Mouse (Mus musculus) liver, embryonic 11.5 days (tissue): ENCODE measurements around the gene Ybx2. TPM values are rescaled to one million over a fixed set of nuclear protein-coding genes. Genes with fewer than 3 reads are reported as not detected.
"Not testable (repeated sequence)": the region's sequence is repeated elsewhere in the genome, so short reads cannot be mapped to it uniquely, and the experiment has no call there.

Experiments
- ATAC-seq: fragments of 200-750 bp; cut with Nextera tagmentation; replicated peaks from 2 replicates; pipeline ENCODE4 v1.8.0; 2017; ENCODE audit warnings: moderate number of reproducible peaks, mild to moderate bottlenecking, moderate TSS enrichment, moderate library complexity; ENCODE audit not compliant: low FRiP score
- DNase-seq: peaks from one replicate; pipeline ENCODE4 v3.0.0-alpha.2; 2017; ENCODE audit warnings: low spot score
- H3K27ac ChIP-seq: fragments of 300-500 bp; sonication (generic); 2 replicates; pipeline ENCODE4 v1.5.1; 2014; ENCODE audit warnings: mild to moderate bottlenecking, low read depth, low read length, control low read depth
- H3K27me3 ChIP-seq: fragments of 300-500 bp; sonication (generic); replicated peaks from 2 replicates; pipeline ENCODE4 v1.6.1; 2014; ENCODE audit warnings: low read length, mixed read lengths; ENCODE audit not compliant: control insufficient read depth, insufficient read depth
- H3K36me3 ChIP-seq: fragments of 300-500 bp; sonication (generic); 2 replicates; pipeline ENCODE4 v1.6.1; 2014; ENCODE audit warnings: mild to moderate bottlenecking, low read length, moderate library complexity, mixed read lengths; ENCODE audit not compliant: control insufficient read depth, insufficient read depth
- H3K4me1 ChIP-seq: fragments of 300-500 bp; sonication (generic); replicated peaks from 2 replicates; pipeline ENCODE4 v1.6.1; 2014; ENCODE audit warnings: low read length, mixed read lengths; ENCODE audit not compliant: control insufficient read depth, insufficient read depth
- H3K4me2 ChIP-seq: fragments of 300-500 bp; sonication (generic); 2 replicates; pipeline ENCODE4 v1.6.1; 2014; ENCODE audit warnings: mild to moderate bottlenecking, control low read depth, moderate library complexity
- H3K4me3 ChIP-seq: fragments of 300-500 bp; sonication (generic); 2 replicates; pipeline ENCODE4 v1.5.1; 2014; ENCODE audit warnings: low read depth, low read length, control low read depth
- H3K9ac ChIP-seq: fragments of 300-500 bp; sonication (generic); 2 replicates; pipeline ENCODE4 v1.6.1; 2014; ENCODE audit warnings: low read depth, low read length, control low read depth
- H3K9me3 ChIP-seq: fragments of 300-500 bp; sonication (generic); 2 replicates; pipeline ENCODE4 v1.6.1; 2016; ENCODE audit warnings: low read length, inconsistent platforms, mixed read lengths; ENCODE audit not compliant: control insufficient read depth
- WGBS: fragments of 180-500 bp; shearing (Covaris S2); extraction: QIAGEN DNeasy Blood & Tissue Kit; methylation state at CpG from one replicate; pipeline ENCODE4 v1.1.7; 2014; 5-methylcytosine and 5-hydroxymethylcytosine counted together
- polyA plus RNA-seq: library from polyadenylated mRNA; unstranded; fragments of >200 nt; fragmentation: Nextera tagmentation; extraction: Ambion mirVana; gene quantifications from 2 replicates; pipeline ENCODE4 v1.2.1, GENCODE M21; 2014

Gene Ybx2
- polyA plus RNA-seq, 1 experiment from 2014 or later, result 1.7 TPM

DNA sequence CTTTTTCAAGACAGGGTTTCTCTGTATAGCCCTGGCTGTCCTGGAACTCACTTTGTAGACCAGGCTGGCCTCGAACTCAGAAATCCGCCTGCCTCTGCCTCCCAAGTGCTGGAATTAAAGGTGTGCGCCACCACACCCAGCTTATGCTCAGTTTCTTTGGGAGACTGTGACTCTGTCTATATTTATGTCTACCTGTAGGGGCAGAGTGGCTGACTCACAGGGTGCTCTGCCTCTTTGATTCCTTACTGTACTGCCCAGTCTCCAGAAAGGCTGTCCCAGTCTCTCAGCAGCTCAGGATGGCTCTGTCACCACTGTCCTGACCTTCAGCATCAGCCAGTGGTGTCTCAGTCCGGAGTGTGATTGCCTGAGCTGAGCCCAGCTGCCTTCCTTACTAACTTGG, 20.0 kb downstream of the Ybx2 start:
- H3K4me3 ChIP-seq, H3K27ac ChIP-seq, H3K9me3 ChIP-seq, H3K9ac ChIP-seq, DNase-seq, H3K27me3 ChIP-seq, ATAC-seq, H3K4me2 ChIP-seq, H3K4me1 ChIP-seq, H3K36me3 ChIP-seq: not testable (repeated sequence)
- 70% methylated on average over 4 of the region's 4 CpGs for WGBS

DNA sequence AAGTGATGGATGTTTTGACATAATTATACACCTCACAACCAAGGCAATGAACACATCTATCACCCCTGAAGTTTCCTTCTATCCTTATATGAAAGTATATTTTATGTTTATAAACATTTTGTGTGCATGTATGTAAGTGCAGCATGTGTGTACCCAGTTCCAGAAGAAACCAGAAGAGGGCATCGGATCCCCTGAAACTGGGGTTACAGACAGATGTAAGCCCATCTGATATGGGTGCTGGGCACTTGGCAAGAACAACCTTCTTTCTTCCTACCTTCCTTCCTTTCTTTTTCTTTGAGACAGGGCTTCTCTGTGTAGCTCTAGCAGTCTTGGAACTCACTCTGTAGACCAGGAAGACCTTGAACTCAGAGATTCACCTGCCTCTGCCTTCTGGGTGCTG, 20.6 kb downstream of the Ybx2 start:
- Histone ChIP-seq H3K4me2 (no peak overlapping the region), H3K4me1 (no peaks in the 10 kb centered on the region), H3K9ac (no peak overlapping the region), H3K27ac (no peak overlapping the region), H3K4me3 (no peak overlapping the region), H3K27me3 (peaks cover 4% of the 10 kb centered on the region; the same call in 1 of the 2 replicates), H3K36me3 (no peaks in the 10 kb centered on the region), H3K9me3 (no peaks in the 10 kb centered on the region)
- ATAC-seq (no peak), DNase-seq (no peak)
- WGBS, result 59% methylated on average over 1 of the region's 1 CpGs

DNA sequence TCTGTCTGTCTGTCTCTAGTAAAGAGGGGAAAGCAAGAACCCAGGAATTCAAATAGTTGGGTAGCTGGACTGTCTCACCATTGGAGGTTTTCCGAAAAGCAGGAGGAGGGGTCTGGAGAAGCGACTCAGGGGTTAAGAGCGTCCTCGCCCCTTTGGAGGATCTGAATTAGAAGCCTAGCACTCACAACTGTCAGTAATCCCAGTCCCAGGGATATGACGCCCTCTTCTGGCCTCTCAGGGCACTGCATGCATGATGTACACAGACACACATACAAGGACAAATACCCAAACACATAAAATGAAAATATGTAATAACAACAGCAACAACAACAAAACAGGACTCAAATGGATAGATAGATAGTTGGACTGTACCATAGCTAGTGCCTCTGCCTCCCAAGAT, 25.0 kb downstream of the Ybx2 start:
- WGBS, result 30% methylated on average over 5 of the region's 5 CpGs
- Histone ChIP-seq H3K4me1 (peaks cover 5% of the 10 kb centered on the region), H3K27ac (no peak overlapping the region), H3K4me2 (no peak overlapping the region), H3K27me3 (peaks cover 41% of the 10 kb centered on the region), H3K9me3 (no peaks in the 10 kb centered on the region), H3K36me3 (no peaks in the 10 kb centered on the region), H3K4me3 (no peak overlapping the region), H3K9ac (no peak overlapping the region)
- DNase-seq (no peak), ATAC-seq (no peak)

DNA sequence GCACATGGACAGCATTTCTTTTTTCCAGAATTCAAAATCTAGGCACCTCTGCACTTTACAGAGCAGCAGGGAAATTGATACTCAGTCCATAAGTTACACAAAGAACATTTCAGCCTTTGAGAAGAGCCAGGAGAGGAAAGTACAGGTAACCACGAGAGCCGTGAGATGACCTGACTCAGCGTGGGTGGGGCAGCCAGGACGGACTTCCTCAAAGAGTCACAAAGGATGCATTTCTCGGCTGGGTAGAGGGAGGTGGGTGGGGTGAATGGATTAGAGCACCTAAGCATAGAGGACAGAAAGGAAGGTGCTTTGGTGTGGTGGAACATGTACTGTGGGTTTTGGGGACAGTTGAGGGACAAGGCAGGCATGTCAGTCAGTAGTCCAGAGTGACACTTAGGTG, 26.2 kb downstream of the Ybx2 start:
- DNase-seq, result no peak
- H3K36me3 ChIP-seq, result no peaks in the 10 kb centered on the region
- ATAC-seq, result no peak
- H3K27ac ChIP-seq, result no peak overlapping the region
- H3K4me1 ChIP-seq, result peaks cover 18% of the 10 kb centered on the region
- no peak overlapping the region for H3K9ac ChIP-seq
- 27% methylated on average over 5 of the region's 5 CpGs for WGBS
- no peak overlapping the region for H3K4me2 ChIP-seq
- H3K9me3 ChIP-seq, result no peaks in the 10 kb centered on the region
- peaks cover 53% of the 10 kb centered on the region for H3K27me3 ChIP-seq
- no peak overlapping the region for H3K4me3 ChIP-seq

DNA sequence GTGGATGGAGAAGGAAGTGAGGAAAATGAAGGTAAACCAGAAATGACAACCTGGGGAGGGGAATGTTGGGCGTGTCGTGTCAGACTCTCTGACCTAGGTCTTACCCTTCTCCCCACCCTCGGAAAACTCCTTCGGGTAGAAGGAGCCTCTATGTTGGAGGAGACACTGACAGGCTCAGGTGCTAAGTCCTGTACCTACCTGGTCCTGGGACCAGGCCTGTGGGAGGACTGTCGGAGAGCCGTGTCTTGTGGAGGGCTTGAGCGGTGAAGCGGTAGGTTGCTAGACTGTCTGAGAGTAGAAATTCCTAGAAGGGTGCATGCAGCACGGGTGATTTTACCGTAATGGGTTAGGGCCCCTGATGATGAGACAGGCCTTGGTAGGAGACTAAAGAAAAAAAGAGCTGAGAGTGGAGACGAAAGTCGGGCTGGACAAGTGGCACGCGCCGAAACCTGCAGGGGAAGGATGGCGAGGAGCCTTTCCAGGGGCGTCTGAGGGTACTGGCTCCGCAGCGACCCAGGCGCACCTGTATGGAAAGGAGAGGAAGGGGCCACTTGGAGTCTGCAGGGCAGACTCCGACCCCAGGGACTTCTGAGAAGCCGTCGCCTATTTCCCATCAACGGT, 29.2 kb downstream of the Ybx2 start, which contains the start of gene Cldn7:
Gene Cldn7, plus strand, starts transcription at position 130 of the 621 bp plus-strand sequence.
- 9% methylated on average over 24 of the region's 24 CpGs for WGBS
- ATAC-seq (no peak), DNase-seq (no peak)
- H3K27me3 ChIP-seq, result peaks cover 66% of the 10 kb centered on the region
- peaks cover 4% of the 10 kb centered on the region; the same call in 1 of the 2 replicates for H3K36me3 ChIP-seq
- peaks cover 20% of the 10 kb centered on the region for H3K4me1 ChIP-seq
- H3K4me2 ChIP-seq, result peak within 1 kb of the TSS; percentile 81
- no peaks in the 10 kb centered on the region for H3K9me3 ChIP-seq
- H3K4me3 ChIP-seq, result peak within 1 kb of the TSS; percentile 44
- H3K9ac ChIP-seq, result no peak within 1 kb of the TSS
- H3K27ac ChIP-seq, result no peak within 1 kb of the TSS; the same call in 1 of the 2 replicates

DNA sequence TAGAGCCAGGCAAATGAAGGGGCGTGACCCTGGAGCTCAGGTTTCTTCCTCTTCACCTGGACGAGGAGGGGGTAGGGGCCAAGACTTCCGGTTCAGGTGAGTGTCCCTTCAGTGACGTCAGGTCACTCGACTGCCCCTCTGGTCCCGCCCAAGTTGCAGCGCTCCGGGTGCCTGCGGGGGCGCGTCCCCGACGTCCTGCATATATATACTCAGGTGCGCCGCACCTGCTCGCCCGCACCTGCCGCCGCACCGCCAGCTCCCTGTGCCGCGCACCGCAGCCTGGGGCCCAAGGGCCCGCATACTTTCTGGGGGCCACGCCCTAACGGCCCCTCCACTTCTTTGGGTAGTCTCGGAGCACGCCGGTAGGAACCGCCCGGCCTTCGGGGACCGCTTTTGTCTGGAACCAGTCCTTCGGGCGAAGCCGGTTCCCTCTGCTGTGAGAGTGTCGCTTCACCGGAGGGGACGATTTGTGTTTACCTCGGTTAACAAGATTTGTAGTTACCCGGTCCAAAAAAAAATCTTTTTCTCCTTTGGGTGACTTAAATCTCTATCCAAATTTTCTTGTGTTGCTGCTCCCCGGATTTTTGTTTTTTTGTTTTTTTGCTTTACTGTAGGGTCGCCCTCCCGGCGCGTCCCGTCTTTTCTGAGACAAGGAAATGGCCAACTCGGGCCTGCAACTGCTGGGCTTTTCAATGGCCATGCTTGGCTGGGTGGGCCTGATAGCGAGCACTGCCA, 29.8 kb downstream of the Ybx2 start:
- H3K36me3 ChIP-seq, result peaks cover 8% of the 10 kb centered on the region; the same call in 1 of the 2 replicates
- H3K4me3 ChIP-seq, result peak overlapping the region; percentile 44
- H3K9ac ChIP-seq, result no peak overlapping the region
- no peak for DNase-seq
- ATAC-seq, result no peak
- H3K4me1 ChIP-seq, result peaks cover 20% of the 10 kb centered on the region
- 5% methylated on average over 49 of the region's 49 CpGs for WGBS
- H3K27ac ChIP-seq, result no peak overlapping the region
- no peaks in the 10 kb centered on the region for H3K9me3 ChIP-seq
- H3K4me2 ChIP-seq, result peak overlapping the region; percentile 81
- H3K27me3 ChIP-seq, result peaks cover 66% of the 10 kb centered on the region

DNA sequence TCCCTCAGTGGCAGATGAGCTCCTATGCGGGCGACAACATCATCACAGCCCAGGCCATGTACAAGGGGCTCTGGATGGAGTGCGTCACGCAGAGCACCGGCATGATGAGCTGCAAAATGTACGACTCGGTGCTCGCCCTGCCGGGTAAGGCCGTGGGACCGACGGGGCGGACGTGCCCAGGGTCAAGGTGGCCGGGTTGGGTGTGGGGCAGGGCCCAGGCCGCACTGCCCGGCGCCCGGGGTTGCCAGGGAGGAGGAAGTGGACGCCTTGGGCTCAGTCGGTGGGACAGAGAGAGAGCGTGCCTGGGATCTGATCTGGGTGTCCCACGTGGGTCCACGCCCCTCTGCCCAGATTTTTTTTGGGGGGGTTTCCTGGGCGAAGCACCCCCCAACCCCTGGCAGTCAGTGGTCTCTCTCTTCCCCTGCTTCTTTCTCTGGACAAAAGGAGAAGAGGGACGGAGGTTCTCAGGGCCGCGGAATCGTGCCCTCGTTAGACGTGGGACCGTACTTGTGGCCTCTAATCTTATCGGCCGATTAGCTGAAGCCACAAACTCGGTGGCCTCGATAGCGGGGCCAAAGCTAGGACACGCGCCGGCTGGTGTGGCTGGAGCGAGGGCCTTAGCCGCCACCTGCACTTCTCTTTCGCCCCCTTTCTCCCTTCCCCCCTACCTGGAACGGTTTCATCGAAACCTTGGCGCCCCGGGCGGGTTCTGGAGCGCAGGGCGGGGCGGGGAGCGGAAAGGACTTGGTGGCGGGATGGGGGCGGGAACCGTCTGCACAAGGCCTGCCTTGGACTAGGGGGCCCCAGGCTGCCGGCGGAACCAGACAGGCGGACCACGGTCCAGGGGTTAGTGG, 30.6 kb downstream of the Ybx2 start:
- WGBS, result 2% methylated on average over 59 of the region's 59 CpGs
- DNase-seq (peak; percentile 69), ATAC-seq (peak; percentile 60)
- peak overlapping the region; percentile 81 for H3K4me2 ChIP-seq
- peaks cover 9% of the 10 kb centered on the region; the same call in 1 of the 2 replicates for H3K36me3 ChIP-seq
- H3K27me3 ChIP-seq, result peaks cover 66% of the 10 kb centered on the region
- no peaks in the 10 kb centered on the region for H3K9me3 ChIP-seq
- H3K27ac ChIP-seq, result no peak overlapping the region
- 0 out of 2 replicates have a peak overlapping the region, but pooled peaks have one; percentile 35 for H3K9ac ChIP-seq
- peak overlapping the region; percentile 44 for H3K4me3 ChIP-seq
- peaks cover 20% of the 10 kb centered on the region for H3K4me1 ChIP-seq

DNA sequence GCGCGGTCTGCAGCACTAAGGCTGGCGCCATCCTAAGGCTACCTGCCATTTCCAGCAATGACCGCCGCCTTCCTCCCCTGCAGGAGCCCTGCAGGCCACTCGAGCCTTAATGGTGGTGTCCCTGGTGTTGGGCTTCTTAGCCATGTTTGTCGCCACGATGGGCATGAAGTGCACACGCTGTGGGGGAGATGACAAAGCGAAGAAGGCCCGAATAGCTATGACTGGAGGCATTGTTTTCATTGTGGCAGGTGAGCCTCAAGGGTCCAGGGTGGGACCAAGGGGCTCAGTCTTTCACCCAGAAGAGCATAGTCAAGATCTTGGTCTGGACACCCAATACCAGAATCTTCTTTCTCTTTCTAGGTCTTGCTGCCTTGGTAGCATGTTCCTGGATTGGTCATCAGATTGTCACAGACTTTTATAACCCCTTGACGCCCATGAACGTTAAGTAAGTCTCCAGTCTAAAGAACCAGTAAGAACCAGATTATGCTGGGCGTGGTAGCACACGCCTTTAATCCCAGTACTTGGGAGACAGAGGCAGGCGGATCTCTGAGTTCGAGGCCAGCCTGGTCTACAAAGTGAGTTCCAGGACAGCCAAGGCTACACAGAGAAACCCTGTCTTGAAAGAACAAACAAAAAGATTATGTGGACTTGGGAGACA, 31.4 kb downstream of the Ybx2 start:
- Histone ChIP-seq H3K27ac (no peak overlapping the region), H3K9me3 (no peaks in the 10 kb centered on the region), H3K4me3 (peak overlapping the region; percentile 44), H3K4me1 (peaks cover 20% of the 10 kb centered on the region), H3K4me2 (peak overlapping the region; percentile 81), H3K27me3 (peaks cover 61% of the 10 kb centered on the region), H3K36me3 (peaks cover 13% of the 10 kb centered on the region; the same call in 1 of the 2 replicates), H3K9ac (no peak overlapping the region)
- DNase-seq (no peak), ATAC-seq (no peak)
- 35% methylated on average over 17 of the region's 17 CpGs for WGBS
